Mouse (Mus musculus) adrenal gland, postnatal 36 days (tissue): Measurements from ENCODE around the gene Agbl5. TPM values are rescaled to one million over a fixed set of nuclear protein-coding genes. Genes with fewer than 3 reads are reported as not detected.
A peak's percentile ranks its signal among the peaks of the same experiment; 100 is the strongest.
"Not testable (repeated sequence)": the region's sequence is repeated elsewhere in the genome, so short reads cannot be mapped to it uniquely, and the experiment has no call there.

Experiments
- DNase-seq, 2 experiments: peaks; one replicate each; pipeline ENCODE4 v3.0.0; 2021; ENCODE audit warnings: mixed read lengths in 1 of 2
- long read RNA-seq, 2 experiments: library from polyadenylated mRNA; stranded (forward); transcript quantifications; one replicate each; pipeline ENCODE4 v2.0.0; 2021; ENCODE audit warnings: borderline sequencing depth in 2 of 2
- total RNA-seq, 2 experiments: library from RNA; stranded (reverse); gene quantifications; 2 replicates each; pipeline ENCODE4 v1.2.3; 2021

The Agbl5 gene
- total RNA-seq, result 10 to 100 TPM in 1 of 2 experiments, 1 to 10 TPM in 1; 6.6 to 12.2 TPM
- long read RNA-seq, experiment 1, partial matches to known transcripts, result 1 of 3 reads
- long read RNA-seq, experiment 1, other reads (novel, unspliced or antisense), result 1 of 3 reads
- long read RNA-seq, experiment 2, partial matches to known transcripts, result 3 of 3 reads
- long read RNA-seq, experiment 2, other reads (novel, unspliced or antisense), result 0 of 3 reads

- DNase-seq, result peak; percentile 92 to 93
Measured at GRCm38 (mm10) chr5:30888337-30889087, at the start of gene Agbl5. Gene Agbl5 (plus strand): TSS chr5:30888694.

GRCm38 (mm10) chr5:30839731-30840130, 48.8 kb upstream of the Agbl5 start:
- DNase-seq, result no peak

GRCm38 (mm10) chr5:30841896-30842295, 46.6 kb upstream of the Agbl5 start:
- DNase-seq, result no peak

GRCm38 (mm10) chr5:30849891-30850555, 38.5 kb upstream of the Agbl5 start:
- no peak for DNase-seq

GRCm38 (mm10) chr5:30850556-30850925, 38.0 kb upstream of the Agbl5 start:
- DNase-seq, result no peak

GRCm38 (mm10) chr5:30853522-30853921, 35.0 kb upstream of the Agbl5 start:
- no peak for DNase-seq

- DNase-seq, result no peak
Measured at GRCm38 (mm10) chr5:30855674-30856073, 32.8 kb upstream of the Agbl5 start.

GRCm38 (mm10) chr5:30856124-30856523, 32.4 kb upstream of the Agbl5 start:
- DNase-seq, result no peak

- no peak for DNase-seq
Measured at GRCm38 (mm10) chr5:30863852-30864251, 24.6 kb upstream of the Agbl5 start.

- DNase-seq, result no peak
Measured at GRCm38 (mm10) chr5:30864322-30864721, 24.2 kb upstream of the Agbl5 start.

- DNase-seq, result no peak
Measured at GRCm38 (mm10) chr5:30866871-30867270, 21.6 kb upstream of the Agbl5 start.

GRCm38 (mm10) chr5:30867712-30868111, 20.8 kb upstream of the Agbl5 start, which contains the start of gene Tmem214:
Gene Tmem214 (plus strand): TSS chr5:30868012.
- DNase-seq, result no peak

- DNase-seq, result peak in 1 of 2 experiments; percentile 21
Measured at GRCm38 (mm10) chr5:30868981-30869380, 19.5 kb upstream of the Agbl5 start.

GRCm38 (mm10) chr5:30869405-30870130, 18.9 kb upstream of the Agbl5 start:
- DNase-seq, result peak; percentile 96 to 97

- no peak for DNase-seq
Measured at GRCm38 (mm10) chr5:30870131-30870406, 18.4 kb upstream of the Agbl5 start.

- DNase-seq, result no peak
Measured at GRCm38 (mm10) chr5:30872574-30872973, 15.9 kb upstream of the Agbl5 start.

- DNase-seq, result no peak
Measured at GRCm38 (mm10) chr5:30874365-30874764, 14.1 kb upstream of the Agbl5 start.

- DNase-seq, result no peak
Measured at GRCm38 (mm10) chr5:30878616-30879015, 9.9 kb upstream of the Agbl5 start.

- DNase-seq, result no peak
Measured at GRCm38 (mm10) chr5:30879347-30879943, 9.0 kb upstream of the Agbl5 start.

- DNase-seq, result not testable (repeated sequence)
Measured at GRCm38 (mm10) chr5:30881839-30882238, 6.7 kb upstream of the Agbl5 start.

GRCm38 (mm10) chr5:30886209-30886608, 2.3 kb upstream of the Agbl5 start:
- DNase-seq, result no peak

- no peak for DNase-seq
Measured at GRCm38 (mm10) chr5:30886731-30887130, 1.8 kb upstream of the Agbl5 start.
